Mouse (Mus musculus): ENCODE data around the gene Gtf3a. TPM values are rescaled to one million over a fixed set of nuclear protein-coding genes. Genes with fewer than 3 reads are reported as not detected.

Gene Gtf3a
- 99.5 and 102 TPM in 2 replicates for polyA plus RNA-seq (2015; fragmentation: Nextera tagmentation; extraction: Ambion mirVana)

DNA sequence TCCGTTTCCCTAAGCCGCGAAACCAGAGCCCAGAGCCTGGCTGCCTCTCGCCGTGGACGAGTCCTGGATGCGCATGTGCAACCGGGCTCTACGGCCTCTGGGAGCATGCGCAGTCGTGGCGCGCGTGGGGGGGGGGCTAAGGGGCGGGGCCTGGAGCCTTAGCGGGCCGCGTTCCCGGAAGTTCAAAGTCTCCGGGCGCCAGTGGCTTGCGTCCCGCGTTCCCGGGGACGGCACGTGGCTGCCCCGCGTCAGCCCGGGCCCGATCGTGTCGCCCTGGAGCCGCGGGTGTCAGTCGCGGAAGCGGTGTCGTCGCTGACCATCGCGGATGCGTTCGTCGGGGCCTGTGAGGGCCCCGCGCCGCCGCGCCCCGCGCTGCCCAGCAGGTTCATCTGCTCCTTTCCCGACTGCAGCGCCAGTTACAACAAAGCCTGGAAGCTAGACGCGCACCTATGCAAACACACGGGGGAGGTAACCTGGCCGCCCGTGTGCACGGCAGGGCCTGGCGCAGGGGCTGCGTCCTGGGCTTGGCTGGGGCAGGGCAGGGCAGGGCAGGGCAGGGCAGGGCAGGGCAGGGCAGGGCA is at the start of gene Gtf3a:
TSS of gene Gtf3a (plus strand) at position 150 of the 581 bp plus-strand sequence.
- Histone ChIP-seq H3K4me2 (peak within 1 kb of the TSS; percentile 96), H3K4me3 (peak within 1 kb of the TSS; percentile 80), H3K27ac (peak within 1 kb of the TSS; percentile 83), H3K27me3 (0 out of 2 replicates have a peak, but pooled peaks cover 5% of the 10 kb centered on the region), H3K9ac (peak within 1 kb of the TSS; percentile 92), H3K4me1 (replicated peaks) (peaks cover 17% of the 10 kb centered on the region), H3K36me3 (peaks cover 31% of the 10 kb centered on the region), H3K9me3 (no peaks in the 10 kb centered on the region)
- ATAC-seq (ENCODE audit: low FRiP score) = peak; percentile 95
- under 1% methylated on average over 60 of the region's 62 CpGs for WGBS

DNA sequence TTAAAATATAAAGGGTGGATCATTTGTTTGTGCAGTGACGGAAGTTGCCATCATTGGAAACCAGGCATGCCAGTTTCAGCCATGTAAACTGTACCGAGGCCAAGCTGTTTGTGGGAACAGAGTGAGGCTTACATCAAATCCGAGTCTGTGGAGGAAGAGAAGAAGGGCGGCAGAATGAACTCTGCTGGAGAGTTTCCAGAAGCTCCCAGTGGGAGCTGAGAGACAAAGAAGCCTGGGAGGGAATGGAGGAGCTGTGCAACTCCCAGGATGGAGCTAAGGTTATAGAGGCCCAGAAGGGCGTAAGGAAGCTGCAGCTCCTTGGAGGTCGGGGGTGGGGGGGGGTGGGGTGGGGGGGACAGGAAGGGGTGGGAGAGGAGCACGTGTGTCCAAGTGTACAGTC is 48.1 kb upstream of the Gtf3a start:
- Histone ChIP-seq H3K4me1 (replicated peaks) (no peaks in the 10 kb centered on the region), H3K27ac (no peak overlapping the region), H3K4me2 (no peak overlapping the region), H3K9ac (no peak overlapping the region), H3K27me3 (no peaks in the 10 kb centered on the region), H3K9me3 (no peaks in the 10 kb centered on the region), H3K36me3 (no peaks in the 10 kb centered on the region), H3K4me3 (no peak overlapping the region)
- 51% methylated on average over 7 of the region's 7 CpGs for WGBS
- ATAC-seq (ENCODE audit: low FRiP score) = no peak

DNA sequence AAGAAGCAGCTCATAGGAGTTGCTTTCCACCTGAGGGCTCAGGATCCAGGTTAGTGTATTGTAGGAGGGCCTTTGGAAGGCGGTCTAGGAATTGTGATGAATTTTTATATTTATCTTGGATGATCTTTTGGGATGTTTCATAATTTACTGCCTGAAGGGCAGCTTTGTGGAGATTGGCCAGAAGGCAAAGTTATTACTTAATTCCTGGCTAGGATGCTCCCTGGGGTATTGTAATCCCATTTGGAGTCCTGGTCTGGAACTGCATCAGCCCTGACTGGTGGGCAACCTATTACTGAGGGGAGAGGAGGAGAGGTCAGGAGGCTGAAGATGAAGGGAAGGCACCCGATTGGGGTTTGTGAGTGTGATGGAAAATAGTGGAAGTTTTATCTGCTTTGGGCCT is 47.0 kb upstream of the Gtf3a start:
- Histone ChIP-seq H3K27ac (no peak overlapping the region), H3K4me2 (no peak overlapping the region), H3K9me3 (no peaks in the 10 kb centered on the region), H3K27me3 (no peaks in the 10 kb centered on the region), H3K4me1 (replicated peaks) (no peaks in the 10 kb centered on the region), H3K9ac (no peak overlapping the region), H3K4me3 (no peak overlapping the region), H3K36me3 (no peaks in the 10 kb centered on the region)
- no peak for ATAC-seq (ENCODE audit: low FRiP score)
- WGBS = 96% methylated on average over 2 of the region's 2 CpGs

DNA sequence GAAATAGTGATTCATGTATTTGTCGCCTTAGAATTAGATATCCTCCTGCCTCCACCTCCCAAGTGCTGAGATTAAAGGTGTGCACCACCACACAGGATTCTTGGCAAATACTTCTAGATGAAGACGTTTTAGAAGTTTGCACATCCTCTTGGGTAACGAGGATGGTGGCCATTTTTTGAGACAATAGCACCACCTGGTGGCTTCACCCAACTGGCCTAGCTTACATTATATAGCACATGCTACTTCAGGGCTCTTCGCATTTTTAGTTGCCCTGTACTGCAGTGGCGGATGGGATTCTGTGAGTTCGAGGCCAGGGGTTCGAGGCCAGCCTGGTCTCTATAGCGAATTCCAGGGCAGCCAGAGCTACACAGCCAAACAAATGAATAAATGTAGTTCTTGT is 44.1 kb upstream of the Gtf3a start:
- no peak overlapping the region for H3K4me3 ChIP-seq
- no peak overlapping the region for H3K4me2 ChIP-seq
- no peak overlapping the region for H3K27ac ChIP-seq
- no peaks in the 10 kb centered on the region for H3K36me3 ChIP-seq
- no peak overlapping the region for H3K9ac ChIP-seq
- peaks cover 6% of the 10 kb centered on the region for H3K4me1 ChIP-seq (replicated peaks)
- 43% methylated on average over 8 of the region's 8 CpGs for WGBS
- H3K27me3 ChIP-seq = peaks cover 13% of the 10 kb centered on the region; the same call in 1 of the 2 replicates
- no peaks in the 10 kb centered on the region for H3K9me3 ChIP-seq
- ATAC-seq (ENCODE audit: low FRiP score) = peak; percentile 39; the same call in 1 of the 2 replicates

DNA sequence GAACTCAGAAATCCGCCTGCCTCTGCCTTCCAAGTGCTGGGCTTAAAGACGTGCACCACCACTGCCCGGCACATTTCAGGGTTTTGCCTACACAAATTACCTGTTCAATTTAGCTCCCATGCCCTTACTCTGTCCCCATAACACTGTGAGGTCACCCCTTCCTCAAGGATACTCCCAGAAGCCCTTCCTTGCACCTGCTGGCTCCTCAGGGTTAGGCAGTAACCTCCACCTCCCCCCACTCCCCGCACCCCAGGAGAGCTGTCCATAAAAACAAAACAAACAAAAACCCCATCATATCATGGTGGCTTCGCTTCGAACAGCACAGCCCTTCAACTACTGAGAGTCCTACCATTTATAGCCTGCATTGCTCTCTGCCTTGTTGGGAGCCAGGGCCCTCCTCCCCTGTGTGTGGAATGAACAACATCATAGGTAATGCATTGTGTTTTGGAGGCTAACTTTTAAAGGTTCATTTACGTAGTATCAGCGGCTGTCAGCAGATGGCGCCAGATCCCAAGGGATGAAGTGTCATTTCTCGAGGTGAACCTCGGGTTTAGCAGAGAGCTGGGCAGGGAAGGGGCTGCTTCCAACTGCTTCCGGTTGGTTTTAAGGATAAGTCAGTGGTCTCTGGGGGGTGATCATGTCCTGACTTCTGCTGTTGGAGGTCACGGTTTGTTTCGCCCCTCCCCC is 42.8 kb upstream of the Gtf3a start:
- no peaks in the 10 kb centered on the region for H3K36me3 ChIP-seq
- H3K4me2 ChIP-seq = peak overlapping the region; percentile 31; the same call in 1 of the 2 replicates
- peaks cover 6% of the 10 kb centered on the region for H3K4me1 ChIP-seq (replicated peaks)
- peaks cover 13% of the 10 kb centered on the region; the same call in 1 of the 2 replicates for H3K27me3 ChIP-seq
- H3K4me3 ChIP-seq = no peak overlapping the region
- H3K9me3 ChIP-seq = no peaks in the 10 kb centered on the region
- H3K27ac ChIP-seq = no peak overlapping the region
- H3K9ac ChIP-seq = no peak overlapping the region
- 29% methylated on average over 14 of the region's 14 CpGs for WGBS
- peak; percentile 47; the same call in 1 of the 2 replicates for ATAC-seq (ENCODE audit: low FRiP score)

DNA sequence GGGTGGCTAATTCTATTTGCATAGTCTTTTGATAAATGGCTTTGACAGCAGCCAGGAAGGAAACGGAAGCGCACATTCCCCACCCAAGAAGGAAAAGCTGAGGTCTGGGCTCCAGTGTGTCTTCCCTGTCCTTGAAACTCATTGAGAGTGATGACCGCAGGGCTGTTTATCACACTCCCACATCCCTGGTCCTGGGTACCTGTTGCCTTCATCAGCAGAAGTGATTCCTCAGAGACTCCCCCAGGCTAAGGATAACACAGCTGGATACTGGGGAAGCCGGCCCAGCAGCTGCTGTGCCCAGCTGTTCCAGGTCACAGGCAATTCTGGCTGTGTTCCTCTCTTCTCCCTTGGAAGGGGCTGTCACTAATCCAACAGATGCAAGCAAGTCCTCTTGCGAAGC is 40.9 kb upstream of the Gtf3a start:
- H3K4me3 ChIP-seq = no peak overlapping the region
- ATAC-seq (ENCODE audit: low FRiP score) = no peak
- H3K4me1 ChIP-seq (replicated peaks) = peaks cover 6% of the 10 kb centered on the region
- H3K27me3 ChIP-seq = peaks cover 23% of the 10 kb centered on the region
- H3K27ac ChIP-seq = no peak overlapping the region
- no peaks in the 10 kb centered on the region for H3K36me3 ChIP-seq
- H3K9me3 ChIP-seq = no peaks in the 10 kb centered on the region
- no peak overlapping the region for H3K4me2 ChIP-seq
- H3K9ac ChIP-seq = no peak overlapping the region
- WGBS = 44% methylated on average over 5 of the region's 5 CpGs

DNA sequence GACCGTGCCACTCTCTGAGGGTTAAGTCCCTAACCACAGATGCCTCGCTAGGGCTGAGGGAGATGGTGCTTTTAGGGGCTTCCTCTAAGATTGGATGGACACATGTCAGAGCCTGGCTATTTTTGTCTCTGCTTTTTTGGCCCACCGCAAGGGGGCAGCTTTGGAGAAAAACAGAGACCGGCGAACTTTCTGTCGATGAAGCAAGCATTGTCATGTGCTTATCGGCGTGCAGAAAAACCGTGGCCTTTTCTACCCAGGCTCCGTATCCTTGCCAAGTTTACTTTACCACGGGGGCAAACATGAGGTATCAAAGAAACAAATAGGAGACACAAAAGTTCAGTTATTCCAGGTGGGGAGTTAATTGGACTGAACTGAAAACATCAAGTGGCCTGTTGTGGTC is 39.8 kb upstream of the Gtf3a start:
- Histone ChIP-seq H3K4me1 (replicated peaks) (peaks cover 6% of the 10 kb centered on the region), H3K27me3 (peaks cover 33% of the 10 kb centered on the region), H3K27ac (no peak overlapping the region), H3K4me3 (no peak overlapping the region), H3K4me2 (no peak overlapping the region), H3K36me3 (no peaks in the 10 kb centered on the region), H3K9me3 (no peaks in the 10 kb centered on the region), H3K9ac (no peak overlapping the region)
- no peak for ATAC-seq (ENCODE audit: low FRiP score)
- WGBS = 60% methylated on average over 11 of the region's 11 CpGs

- no peak for ATAC-seq (ENCODE audit: low FRiP score)
These were observed 36.3 kb upstream of the Gtf3a start for GRCm38 (mm10) chr5:146912206-146912605.

GRCm38 (mm10) chr5:146913355-146913754 is 35.1 kb upstream of the Gtf3a start:
- WGBS = 85% methylated on average over 7 of the region's 7 CpGs

More at GRCm38 (mm10) chr5:146912206-146912605, 36.3 kb upstream of the Gtf3a start:
- Histone ChIP-seq H3K27me3 (peaks cover 40% of the 10 kb centered on the region), H3K27ac (no peak overlapping the region), H3K9me3 (no peaks in the 10 kb centered on the region), H3K36me3 (no peaks in the 10 kb centered on the region), H3K4me2 (no peak overlapping the region), H3K4me3 (no peak overlapping the region), H3K4me1 (replicated peaks) (peaks cover 6% of the 10 kb centered on the region), H3K9ac (no peak overlapping the region)
- WGBS = 21% methylated on average over 9 of the region's 9 CpGs

DNA sequence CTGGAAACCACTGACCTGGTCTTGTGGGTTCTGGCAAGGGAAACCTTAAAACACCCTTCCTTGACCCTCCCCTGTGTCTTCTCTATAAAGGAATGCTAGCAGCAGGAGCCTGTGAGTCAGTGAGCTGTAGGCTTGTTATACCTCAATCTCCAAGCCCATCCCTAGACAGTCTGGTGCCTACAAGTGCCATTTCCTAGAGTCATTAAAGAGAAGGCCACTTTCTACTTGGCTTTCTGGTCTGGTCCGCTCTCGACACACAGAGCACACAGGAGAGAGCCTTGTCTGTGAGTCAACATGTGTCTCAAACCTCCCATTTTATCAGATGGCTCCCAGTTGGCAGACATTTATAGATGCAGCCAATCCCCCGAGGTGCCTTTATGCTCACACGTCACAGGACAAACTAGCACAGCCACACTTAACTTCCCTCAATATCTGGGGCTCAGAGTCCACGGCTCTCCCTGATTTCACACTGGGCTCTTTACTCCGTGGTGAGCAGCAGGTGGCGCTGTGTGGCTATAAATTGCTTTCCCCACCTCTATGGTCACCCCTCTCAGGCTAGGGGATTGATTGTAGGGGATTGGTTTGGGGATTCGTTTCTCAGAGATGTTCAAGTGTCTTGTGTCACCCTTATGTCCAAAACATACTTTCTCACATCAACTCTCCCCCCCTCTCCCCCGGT is 34.2 kb upstream of the Gtf3a start:
- H3K27ac ChIP-seq = no peak overlapping the region
- no peak overlapping the region for H3K9ac ChIP-seq
- peak; percentile 73 for ATAC-seq (ENCODE audit: low FRiP score)
- 28% methylated on average over 9 of the region's 9 CpGs for WGBS
- H3K9me3 ChIP-seq = no peaks in the 10 kb centered on the region
- H3K4me2 ChIP-seq = no peak overlapping the region
- H3K27me3 ChIP-seq = peaks cover 34% of the 10 kb centered on the region
- H3K4me3 ChIP-seq = no peak overlapping the region
- no peaks in the 10 kb centered on the region for H3K36me3 ChIP-seq
- no peaks in the 10 kb centered on the region for H3K4me1 ChIP-seq (replicated peaks)

More at GRCm38 (mm10) chr5:146913355-146913754, 35.1 kb upstream of the Gtf3a start:
- Histone ChIP-seq H3K4me3 (no peak overlapping the region), H3K4me1 (replicated peaks) (no peaks in the 10 kb centered on the region), H3K9me3 (no peaks in the 10 kb centered on the region), H3K9ac (no peak overlapping the region), H3K27me3 (peaks cover 34% of the 10 kb centered on the region), H3K4me2 (no peak overlapping the region), H3K27ac (no peak overlapping the region), H3K36me3 (no peaks in the 10 kb centered on the region)
- ATAC-seq (ENCODE audit: low FRiP score) = no peak

DNA sequence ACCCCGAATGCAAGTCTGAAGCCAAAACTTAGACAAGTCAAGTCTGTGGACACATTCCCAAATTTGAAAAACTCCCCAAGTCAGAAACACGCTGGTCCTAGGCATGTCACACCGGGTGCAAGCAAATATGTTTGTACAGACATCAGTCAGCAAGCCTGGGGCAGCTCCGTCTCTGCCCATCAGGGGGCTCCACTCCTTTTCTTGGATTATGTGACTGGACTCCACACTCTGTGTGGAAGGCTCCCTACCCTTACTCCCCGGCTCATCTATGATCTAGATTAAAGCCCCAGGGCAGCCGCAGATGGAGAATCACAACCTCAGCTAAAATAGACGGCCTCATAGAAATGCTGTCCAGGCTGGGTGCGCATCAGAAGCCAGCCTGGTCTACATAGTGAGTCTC is 32.2 kb upstream of the Gtf3a start:
- H3K4me2 ChIP-seq = no peak overlapping the region
- no peak for ATAC-seq (ENCODE audit: low FRiP score)
- no peak overlapping the region for H3K9ac ChIP-seq
- no peak overlapping the region for H3K27ac ChIP-seq
- H3K4me1 ChIP-seq (replicated peaks) = peaks cover 15% of the 10 kb centered on the region
- H3K9me3 ChIP-seq = no peaks in the 10 kb centered on the region
- 68% methylated on average over 8 of the region's 8 CpGs for WGBS
- H3K4me3 ChIP-seq = no peak overlapping the region
- H3K36me3 ChIP-seq = no peaks in the 10 kb centered on the region
- H3K27me3 ChIP-seq = peaks cover 42% of the 10 kb centered on the region

GRCm38 (mm10) chr5:146916806-146917205 is 31.7 kb upstream of the Gtf3a start:
- Histone ChIP-seq H3K36me3 (no peaks in the 10 kb centered on the region), H3K27me3 (peaks cover 41% of the 10 kb centered on the region), H3K9ac (no peak overlapping the region), H3K9me3 (no peaks in the 10 kb centered on the region), H3K27ac (no peak overlapping the region), H3K4me1 (replicated peaks) (peaks cover 15% of the 10 kb centered on the region), H3K4me2 (no peak overlapping the region), H3K4me3 (no peak overlapping the region)
- WGBS = 32% methylated on average over 6 of the region's 6 CpGs
- ATAC-seq (ENCODE audit: low FRiP score) = no peak

Data from hindbrain, embryonic 13.5 days (tissue).